Mouse (Mus musculus) megakaryocyte, adult 5-6 weeks (primary cell): Measurements from ENCODE around the gene Gm3776. TPM values are rescaled to one million over a fixed set of nuclear protein-coding genes. Genes with fewer than 3 reads are reported as not detected.
"Not testable (repeated sequence)": the region's sequence is repeated elsewhere in the genome, so short reads cannot be mapped to it uniquely, and the experiment has no call there.

Experiments
- ATAC-seq: 2 replicates; pipeline ENCODE4 v1.8.0; 2016; ENCODE audit warnings: mild to moderate bottlenecking, inconsistent platforms; ENCODE audit not compliant: poor library complexity, severe bottlenecking
- total RNA-seq, 2 experiments: library from RNA; stranded (forward) in 1 of 2; stranded (reverse) in 1 of 2; fragments of 153-499, 151-499 nt in 1 of 2; fragments of 221-1000, 200-1000 nt in 1 of 2; gene quantifications; 2 replicates each; pipeline versions ENCODE4 v1.2.3 to v1.2.4; 2015 to 2017

Gm3776 gene
- total RNA-seq, 2 experiments from 2014 or later, result not detected

DNA sequence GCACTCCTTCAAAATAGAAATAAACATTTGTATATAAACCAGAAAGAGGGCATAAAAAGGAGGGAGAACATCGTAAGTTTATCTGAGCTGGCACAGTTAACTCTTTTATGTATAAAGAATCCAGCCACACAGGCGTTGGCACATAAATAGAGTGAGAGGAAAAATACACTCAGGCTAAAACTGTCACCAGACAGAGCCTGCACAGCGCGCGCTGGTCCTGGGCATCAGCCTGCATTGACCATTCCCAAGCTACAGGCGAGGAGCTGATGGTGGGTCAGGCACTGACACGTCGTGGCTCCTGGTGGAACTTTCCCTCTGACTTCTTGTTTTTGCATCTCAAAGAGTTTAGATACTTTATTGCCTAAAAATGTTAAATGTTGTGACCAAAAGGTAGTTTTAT, 35.5 kb downstream of the Gm3776 start:
- ATAC-seq, result not testable (repeated sequence)

DNA sequence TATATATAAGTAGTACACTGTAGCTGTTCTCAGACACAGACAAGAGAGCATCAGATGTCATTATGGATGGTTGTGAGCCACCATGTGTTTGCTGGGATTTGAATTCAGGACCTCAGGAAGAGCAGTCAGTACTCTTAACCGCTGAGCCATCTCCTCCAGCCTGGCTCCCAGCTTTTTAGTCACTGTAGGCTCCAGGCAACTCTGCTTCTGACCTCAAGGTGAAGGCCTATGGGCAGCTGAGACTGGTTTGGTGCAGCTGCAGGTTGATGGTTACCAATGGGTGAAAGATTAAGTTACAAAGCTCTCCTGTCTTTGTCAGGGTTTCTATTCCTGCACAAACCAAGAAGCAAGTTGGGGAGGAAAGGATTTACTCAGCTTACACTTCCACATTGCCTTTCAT, 36.8 kb downstream of the Gm3776 start:
- not testable (repeated sequence) for ATAC-seq

DNA sequence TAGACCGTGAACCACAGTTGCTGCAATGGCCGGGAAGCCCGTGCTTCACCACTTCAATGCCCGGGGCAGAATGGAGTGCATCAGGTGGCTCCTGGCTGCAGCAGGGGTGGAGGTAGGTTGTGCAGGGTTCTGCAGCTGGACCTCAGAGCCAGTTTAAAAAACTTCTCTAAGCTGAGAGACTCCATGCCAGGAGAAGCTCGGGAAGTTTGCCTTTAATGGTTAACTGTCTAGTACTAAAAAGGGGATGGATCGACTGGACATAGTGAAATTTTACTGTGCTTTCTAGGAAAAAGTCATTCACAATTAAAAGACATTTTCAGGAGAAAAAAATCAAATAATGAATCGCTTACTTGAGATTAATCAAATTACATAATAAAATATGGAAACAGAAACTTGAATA, 37.9 kb downstream of the Gm3776 start:
- not testable (repeated sequence) for ATAC-seq

DNA sequence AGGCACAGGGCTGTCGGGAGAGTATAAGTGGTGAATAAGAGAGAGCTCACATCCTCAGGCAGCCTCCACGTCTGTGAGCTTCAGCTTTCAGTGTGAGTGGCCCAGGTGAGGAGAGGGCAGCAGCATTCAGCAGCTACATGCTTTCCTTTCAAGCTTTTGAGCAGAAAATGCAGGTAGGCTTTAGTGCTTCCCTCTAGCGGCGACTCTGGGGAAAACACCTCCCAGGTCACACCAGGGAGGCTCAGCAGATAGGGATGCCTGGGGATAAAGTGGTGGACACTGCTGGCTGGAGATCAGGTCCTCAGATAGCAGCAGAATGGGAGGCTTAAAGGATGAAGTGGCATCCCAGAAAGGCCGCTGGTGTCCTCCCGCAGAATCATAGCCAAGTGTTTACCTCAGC, 39.2 kb downstream of the Gm3776 start:
- peak; percentile 67 for ATAC-seq

DNA sequence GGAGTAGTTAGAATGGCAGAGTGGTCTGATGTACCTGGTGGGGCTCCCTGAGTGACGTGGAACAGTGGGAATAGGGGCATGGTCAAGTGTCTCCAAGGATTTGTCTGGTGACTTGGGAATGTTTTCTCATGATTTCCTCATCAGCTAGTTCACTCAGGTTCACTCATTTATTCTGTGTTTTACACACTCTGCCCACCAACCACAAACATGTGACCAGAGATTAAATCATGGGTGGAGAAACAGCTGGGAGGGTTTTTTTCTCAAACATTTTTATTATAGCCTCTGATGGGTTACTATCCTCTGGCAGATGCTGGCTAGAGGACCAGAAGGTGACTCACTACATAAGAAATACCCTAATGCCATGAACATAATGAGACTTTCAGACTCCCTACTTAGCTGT, 41.3 kb downstream of the Gm3776 start:
- no peak for ATAC-seq

DNA sequence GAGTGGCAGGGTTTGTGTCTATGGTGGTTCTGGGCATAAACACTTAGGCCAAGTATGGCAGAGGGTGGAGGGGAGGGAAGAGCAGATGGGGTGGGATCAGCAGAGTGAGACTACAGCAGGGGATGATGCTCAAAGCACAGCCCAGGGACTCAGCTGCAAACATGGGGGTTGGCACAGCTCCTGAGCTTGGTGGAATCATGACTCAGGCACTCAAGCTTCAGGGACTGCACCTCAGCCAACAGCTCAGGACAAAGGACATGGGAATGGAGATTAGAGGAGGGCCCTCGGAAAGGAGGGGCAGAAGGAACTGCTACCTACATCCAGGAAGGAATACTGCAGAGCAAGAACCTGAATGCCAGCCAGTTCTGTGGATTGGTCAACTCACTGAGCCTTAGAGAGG, 42.2 kb downstream of the Gm3776 start:
- not testable (repeated sequence) for ATAC-seq

DNA sequence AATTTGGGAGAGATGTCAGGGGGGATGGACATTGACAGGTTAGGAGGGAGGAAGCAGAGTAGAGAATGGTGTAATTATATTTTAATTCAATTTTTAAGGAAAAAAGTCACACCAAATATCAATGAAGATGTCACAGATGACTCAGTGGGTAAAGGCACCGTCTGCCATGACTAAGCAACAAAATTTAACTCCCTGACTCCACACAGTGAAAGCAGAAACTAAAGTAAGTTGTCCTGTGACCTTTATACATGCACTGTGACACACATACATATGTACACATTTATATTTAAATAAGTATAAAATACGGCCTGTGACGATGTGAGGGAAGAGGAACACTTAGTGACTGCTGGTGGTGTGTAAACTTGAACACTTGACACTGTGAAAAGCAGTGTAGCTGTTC, 51.2 kb downstream of the Gm3776 start:
- ATAC-seq, result not testable (repeated sequence)

DNA sequence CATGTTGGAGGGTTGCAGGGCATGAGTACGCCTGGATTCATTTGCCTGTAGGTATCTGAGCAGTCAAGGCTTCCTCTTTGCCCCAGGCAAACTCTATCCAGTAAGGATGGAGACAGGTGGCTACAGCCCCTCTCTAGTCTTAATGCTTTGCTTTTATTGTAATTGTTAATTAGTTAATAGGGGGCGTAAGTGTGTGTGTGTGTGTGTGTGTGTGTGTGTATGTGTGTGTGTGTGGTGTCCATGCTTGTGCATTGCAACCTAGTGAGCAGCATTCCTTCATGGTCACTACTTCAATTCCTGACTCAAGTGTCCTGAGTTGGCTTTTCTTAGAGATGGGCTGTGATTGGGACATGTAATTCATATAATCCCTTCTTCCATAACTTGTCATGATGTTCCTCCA, 57.8 kb downstream of the Gm3776 start, which contains the start of gene Omt2a:
TSS of gene Omt2a (minus strand) at position 101 of the 400 bp plus-strand sequence.
- no peak for ATAC-seq

Other genes starting within 250 kb of the Gm3776 start
- not detected in 2 replicates for gene Gcm1, start 205.2 kb upstream of the Gm3776 start, total RNA-seq (2015)
- not detected in 2 replicates for gene Gcm1, start 205.2 kb upstream of the Gm3776 start, total RNA-seq (2017)
- 40.3 and 50.5 TPM in 2 replicates for gene Fbxo9, start 148.1 kb upstream of the Gm3776 start, total RNA-seq (2015)
- 43.8 and 49.2 TPM in 2 replicates for gene Fbxo9, start 148.1 kb upstream of the Gm3776 start, total RNA-seq (2017)
- 3.4 and 6.2 TPM in 2 replicates for gene Ick, start 147.9 kb upstream of the Gm3776 start, total RNA-seq (2015)
- gene Ick, start 147.9 kb upstream of the Gm3776 start, total RNA-seq (2017), result 2.5 and 8.0 TPM in 2 replicates
- gene Gsta4, start 74.4 kb upstream of the Gm3776 start, total RNA-seq (2015), result 0.27 TPM in 1 of 2 replicates, not detected in the other
- not detected in 2 replicates for gene Gsta4, start 74.4 kb upstream of the Gm3776 start, total RNA-seq (2017)
- not detected in 2 replicates for gene Gsta1, start 26.5 kb upstream of the Gm3776 start, total RNA-seq (2015)
- gene Gsta1, start 26.5 kb upstream of the Gm3776 start, total RNA-seq (2017), result not detected in 2 replicates
- not detected in 2 replicates for gene Gm10639, start 32.8 kb downstream of the Gm3776 start, total RNA-seq (2015)
- not detected in 2 replicates for gene Gm10639, start 32.8 kb downstream of the Gm3776 start, total RNA-seq (2017)
- gene Omt2a, start 57.7 kb downstream of the Gm3776 start, total RNA-seq (2015), result not detected in 2 replicates
- gene Omt2a, start 57.7 kb downstream of the Gm3776 start, total RNA-seq (2017), result not detected in 2 replicates
- not detected in 2 replicates for gene Omt2b, start 70.5 kb downstream of the Gm3776 start, total RNA-seq (2015)
- gene Omt2b, start 70.5 kb downstream of the Gm3776 start, total RNA-seq (2017), result not detected in 2 replicates
- gene Gsta2, start 98.7 kb downstream of the Gm3776 start, total RNA-seq (2015), result not detected in 2 replicates
- not detected in 2 replicates for gene Gsta2, start 98.7 kb downstream of the Gm3776 start, total RNA-seq (2017)
- not detected in 2 replicates for gene Dppa5a, start 111.0 kb downstream of the Gm3776 start, total RNA-seq (2015)
- gene Dppa5a, start 111.0 kb downstream of the Gm3776 start, total RNA-seq (2017), result not detected in 2 replicates
- not detected in 2 replicates for gene Ooep, start 121.6 kb downstream of the Gm3776 start, total RNA-seq (2015)
- gene Ooep, start 121.6 kb downstream of the Gm3776 start, total RNA-seq (2017), result not detected in 2 replicates
- gene Ddx43, start 138.6 kb downstream of the Gm3776 start, total RNA-seq (2015), result 0.39 TPM in 1 of 2 replicates, not detected in the other
- gene Ddx43, start 138.6 kb downstream of the Gm3776 start, total RNA-seq (2017), result 0.08 TPM in 1 of 2 replicates, not detected in the other
- 18.4 and 21.4 TPM in 2 replicates for gene Cgas, start 186.1 kb downstream of the Gm3776 start, total RNA-seq (2015)
- 12.1 and 14.5 TPM in 2 replicates for gene Cgas, start 186.1 kb downstream of the Gm3776 start, total RNA-seq (2017)
- 21.1 and 22.3 TPM in 2 replicates for gene Mto1, start 191.1 kb downstream of the Gm3776 start, total RNA-seq (2015)
- 26.4 and 28.9 TPM in 2 replicates for gene Mto1, start 191.1 kb downstream of the Gm3776 start, total RNA-seq (2017)
- not detected in 2 replicates for gene Gm17324, start 191.7 kb downstream of the Gm3776 start, total RNA-seq (2015)
- gene Gm17324, start 191.7 kb downstream of the Gm3776 start, total RNA-seq (2017), result not detected in 2 replicates
- 11,658 and 12,645 TPM in 2 replicates for gene Eef1a1, start 232.0 kb downstream of the Gm3776 start, total RNA-seq (2015)
- 9,740 and 9,937 TPM in 2 replicates for gene Eef1a1, start 232.0 kb downstream of the Gm3776 start, total RNA-seq (2017)